Mouse (Mus musculus) hindbrain, embryonic 16.5 days (tissue): ENCODE data around the gene Styx. TPM values are rescaled to one million over a fixed set of nuclear protein-coding genes. Genes with fewer than 3 reads are reported as not detected.

Experiments used
- ATAC-seq: fragments of 200-750 bp; cut with Nextera tagmentation; 2 replicates; pipeline ENCODE4 v1.8.0; 2017; ENCODE audit warnings: moderate TSS enrichment, moderate library complexity
- H3K27ac ChIP-seq: fragments of 300-500 bp; sonication (generic); 2 replicates; pipeline ENCODE4 v1.5.1; 2014; ENCODE audit warnings: low read depth, mild to moderate bottlenecking, control low read depth, low read length, moderate library complexity
- H3K27me3 ChIP-seq: fragments of 300-500 bp; sonication (generic); replicated peaks from 2 replicates; pipeline ENCODE4 v1.6.1; 2014; ENCODE audit warnings: low read length; ENCODE audit not compliant: control insufficient read depth, insufficient read depth
- H3K36me3 ChIP-seq: fragments of 300-500 bp; sonication (generic); 2 replicates; pipeline ENCODE4 v1.6.1; 2014; ENCODE audit warnings: mild to moderate bottlenecking, low read length, moderate library complexity, mixed read lengths; ENCODE audit not compliant: control insufficient read depth, insufficient read depth
- H3K4me1 ChIP-seq: fragments of 300-500 bp; sonication (generic); 2 replicates; pipeline ENCODE4 v1.6.1; 2014; ENCODE audit warnings: low read depth, low read length; ENCODE audit not compliant: control insufficient read depth, insufficient read depth
- H3K4me2 ChIP-seq: fragments of 300-500 bp; sonication (generic); 2 replicates; pipeline ENCODE4 v1.6.1; 2014; ENCODE audit warnings: mild to moderate bottlenecking, low read length, control low read depth, moderate library complexity
- H3K4me3 ChIP-seq: fragments of 300-500 bp; sonication (generic); 2 replicates; pipeline ENCODE4 v1.5.1; 2014; ENCODE audit warnings: mild to moderate bottlenecking, low read length, control low read depth, moderate library complexity
- H3K9ac ChIP-seq: fragments of 300-500 bp; sonication (generic); 2 replicates; pipeline ENCODE4 v1.6.1; 2014; ENCODE audit warnings: low read depth, mild to moderate bottlenecking, control low read depth, low read length, moderate library complexity
- H3K9me3 ChIP-seq: fragments of 300-500 bp; sonication (generic); 2 replicates; pipeline ENCODE4 v1.6.1; 2014; ENCODE audit warnings: mild to moderate bottlenecking, low read length, moderate library complexity; ENCODE audit not compliant: control insufficient read depth
- WGBS: fragments of 180-500 bp; shearing (Covaris S2); extraction: QIAGEN DNeasy Blood & Tissue Kit; methylation state at CpG from one replicate; pipeline ENCODE4 v1.1.7; 2014; 5-methylcytosine and 5-hydroxymethylcytosine counted together
- polyA plus RNA-seq: library from polyadenylated mRNA; unstranded; fragments of >200 nt; fragmentation: Nextera tagmentation; extraction: Ambion mirVana; gene quantifications from 2 replicates; pipeline ENCODE4 v1.2.1, GENCODE M21; 2015

Styx gene
- polyA plus RNA-seq, 1 experiment from 2014 or later, result 50.6 TPM

DNA sequence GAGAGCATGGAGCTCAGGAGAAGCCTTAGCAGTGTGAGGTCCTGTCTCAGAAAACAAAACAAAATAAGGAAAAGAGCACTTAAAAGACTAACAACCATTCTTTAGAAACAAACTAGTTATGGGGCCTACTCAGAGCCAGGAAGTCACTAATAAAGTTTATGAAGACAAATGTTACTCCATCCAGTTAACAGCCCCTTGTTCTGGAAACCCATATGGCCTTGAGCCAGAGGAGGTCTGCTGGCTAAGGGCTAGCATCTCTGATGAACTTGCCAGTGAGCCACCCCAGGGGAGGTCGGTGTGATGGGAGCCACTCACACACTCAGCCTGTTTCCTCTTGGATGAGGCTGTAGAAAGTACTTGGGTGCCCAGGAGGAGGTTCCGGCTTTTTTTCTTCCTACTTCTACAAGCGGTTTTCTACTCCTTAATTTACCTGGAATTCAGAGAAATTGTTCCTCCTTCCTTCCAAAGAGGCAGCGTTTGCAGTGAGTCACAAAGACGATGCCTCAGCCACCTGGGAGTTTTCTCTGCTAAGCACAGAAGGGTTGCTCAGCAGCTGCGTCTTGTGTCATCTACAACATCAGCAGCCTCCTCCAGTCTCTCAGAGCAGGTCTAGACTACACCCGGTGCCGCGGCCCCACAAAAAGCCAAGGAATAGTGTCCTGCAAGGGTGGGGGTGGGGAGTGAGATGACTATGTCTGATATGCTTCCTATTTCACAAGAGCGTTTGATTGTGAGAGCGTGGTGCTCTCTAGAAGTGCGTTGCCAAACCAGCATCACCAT is 92.1 kb downstream of the Styx start:
- H3K4me3 ChIP-seq, result no peak overlapping the region
- 70% methylated on average over 12 of the region's 12 CpGs for WGBS

DNA sequence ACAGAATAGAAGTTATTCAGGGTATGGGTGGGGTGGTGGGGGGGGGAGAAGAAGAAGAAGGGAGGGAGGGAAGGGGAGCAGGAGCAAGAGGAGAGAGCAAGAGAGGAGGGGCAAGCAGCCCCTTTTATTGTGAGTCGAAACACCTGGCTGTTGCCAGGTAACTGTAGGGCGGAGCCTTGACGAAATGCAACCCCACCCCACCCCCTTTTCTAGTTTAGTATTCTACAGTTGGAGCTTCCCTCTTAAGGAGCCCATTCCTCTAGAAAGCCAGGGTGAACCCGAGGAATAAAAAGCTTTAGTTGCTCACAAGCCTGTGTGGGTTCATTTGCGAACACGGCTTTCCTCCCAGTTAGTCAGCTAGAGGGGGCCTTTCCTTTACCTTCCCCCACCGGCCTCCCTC is 94.0 kb downstream of the Styx start:
- no peaks in the 10 kb centered on the region for H3K9me3 ChIP-seq
- no peaks in the 10 kb centered on the region for H3K27me3 ChIP-seq
- no peaks in the 10 kb centered on the region for H3K36me3 ChIP-seq
- no peaks in the 10 kb centered on the region for H3K4me1 ChIP-seq
- no peak overlapping the region for H3K4me3 ChIP-seq
- no peak overlapping the region for H3K27ac ChIP-seq
- no peak overlapping the region for H3K9ac ChIP-seq
- H3K4me2 ChIP-seq, result no peak overlapping the region
- 48% methylated on average over 7 of the region's 7 CpGs for WGBS
- no peak for ATAC-seq

More for the DNA sequence above, 92.1 kb downstream of the Styx start:
- H3K36me3 ChIP-seq, result no peaks in the 10 kb centered on the region
- no peak overlapping the region for H3K9ac ChIP-seq
- no peak overlapping the region for H3K4me2 ChIP-seq
- H3K9me3 ChIP-seq, result no peaks in the 10 kb centered on the region
- no peak for ATAC-seq
- no peaks in the 10 kb centered on the region for H3K4me1 ChIP-seq
- H3K27me3 ChIP-seq, result no peaks in the 10 kb centered on the region
- H3K27ac ChIP-seq, result no peak overlapping the region

DNA sequence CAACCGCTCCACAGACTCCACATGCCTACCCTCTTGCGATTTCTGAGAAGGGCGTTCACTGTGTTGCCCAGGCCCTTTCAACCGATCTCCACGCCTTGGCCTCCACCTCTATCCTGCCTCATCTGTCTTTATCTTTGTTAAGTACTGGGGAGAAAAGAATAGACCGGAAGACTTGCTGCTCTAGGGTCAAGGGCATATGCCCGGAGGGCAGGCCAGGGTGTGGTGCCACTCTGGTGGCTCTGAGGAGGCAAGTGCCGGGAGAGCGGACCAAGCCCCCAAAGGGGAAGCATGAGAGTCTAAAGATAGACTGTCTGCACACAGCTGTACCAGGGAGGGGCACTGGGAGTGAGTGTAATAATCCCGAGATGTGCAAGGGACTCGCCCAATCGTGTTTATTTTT is 94.6 kb downstream of the Styx start:
- no peaks in the 10 kb centered on the region for H3K4me1 ChIP-seq
- no peaks in the 10 kb centered on the region for H3K36me3 ChIP-seq
- no peaks in the 10 kb centered on the region for H3K27me3 ChIP-seq
- H3K27ac ChIP-seq, result no peak overlapping the region
- H3K9me3 ChIP-seq, result no peaks in the 10 kb centered on the region
- H3K9ac ChIP-seq, result no peak overlapping the region
- ATAC-seq, result no peak
- H3K4me3 ChIP-seq, result no peak overlapping the region
- H3K4me2 ChIP-seq, result no peak overlapping the region
- WGBS, result 73% methylated on average over 12 of the region's 12 CpGs

DNA sequence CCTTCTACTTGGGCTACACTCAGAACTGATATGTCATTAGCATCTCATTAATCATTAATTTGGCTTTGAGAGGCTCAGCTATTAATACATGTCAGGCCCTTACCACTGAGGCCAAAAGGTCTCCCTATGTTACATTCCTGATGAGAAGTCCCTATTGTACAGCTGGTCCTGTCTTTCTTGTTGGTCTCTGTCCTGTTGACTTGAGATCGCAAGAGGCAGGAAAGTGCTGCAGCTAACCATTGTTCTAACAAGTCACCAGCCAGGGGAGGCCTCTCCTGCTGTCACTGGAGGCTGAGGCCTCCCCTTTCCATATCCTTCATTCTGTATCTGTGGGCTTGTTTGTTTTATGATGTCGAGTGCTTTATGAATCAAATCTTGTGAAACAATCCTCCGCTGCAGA is 95.9 kb downstream of the Styx start:
- Histone ChIP-seq H3K4me3 (no peak overlapping the region), H3K9ac (no peak overlapping the region), H3K27me3 (no peaks in the 10 kb centered on the region), H3K4me1 (no peaks in the 10 kb centered on the region), H3K27ac (no peak overlapping the region), H3K36me3 (no peaks in the 10 kb centered on the region), H3K4me2 (no peak overlapping the region), H3K9me3 (no peaks in the 10 kb centered on the region)
- 52% methylated on average over 3 of the region's 3 CpGs for WGBS
- no peak for ATAC-seq

DNA sequence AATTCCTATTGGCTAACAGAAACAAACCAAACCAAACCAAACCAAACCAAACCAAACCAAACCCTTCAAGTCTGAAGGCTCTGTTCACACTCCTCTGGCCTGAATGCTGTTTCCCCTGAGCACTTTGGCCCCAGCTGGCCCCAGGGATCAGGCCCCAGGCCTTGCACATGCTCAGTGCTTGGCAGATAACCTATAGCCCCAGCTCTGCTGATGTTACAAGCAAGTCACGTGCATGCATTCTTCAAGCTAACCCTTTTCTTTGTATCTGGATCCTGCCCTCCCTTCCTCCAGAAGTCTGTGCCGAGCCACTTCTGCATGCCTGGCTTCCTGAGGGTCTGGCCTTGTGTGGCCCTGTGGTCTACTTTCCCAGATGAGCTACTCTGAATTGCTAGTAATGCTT is 100.2 kb downstream of the Styx start:
- no peak overlapping the region for H3K9ac ChIP-seq
- H3K27ac ChIP-seq, result no peak overlapping the region
- no peak overlapping the region for H3K4me2 ChIP-seq
- ATAC-seq, result 0 out of 2 replicates have a peak, but pooled peaks have one; percentile 15
- H3K4me3 ChIP-seq, result no peak overlapping the region
- peaks cover 6% of the 10 kb centered on the region; the same call in 1 of the 2 replicates for H3K4me1 ChIP-seq
- no peaks in the 10 kb centered on the region for H3K36me3 ChIP-seq
- WGBS, result 25% methylated on average over 2 of the region's 2 CpGs
- H3K27me3 ChIP-seq, result no peaks in the 10 kb centered on the region
- no peaks in the 10 kb centered on the region for H3K9me3 ChIP-seq

DNA sequence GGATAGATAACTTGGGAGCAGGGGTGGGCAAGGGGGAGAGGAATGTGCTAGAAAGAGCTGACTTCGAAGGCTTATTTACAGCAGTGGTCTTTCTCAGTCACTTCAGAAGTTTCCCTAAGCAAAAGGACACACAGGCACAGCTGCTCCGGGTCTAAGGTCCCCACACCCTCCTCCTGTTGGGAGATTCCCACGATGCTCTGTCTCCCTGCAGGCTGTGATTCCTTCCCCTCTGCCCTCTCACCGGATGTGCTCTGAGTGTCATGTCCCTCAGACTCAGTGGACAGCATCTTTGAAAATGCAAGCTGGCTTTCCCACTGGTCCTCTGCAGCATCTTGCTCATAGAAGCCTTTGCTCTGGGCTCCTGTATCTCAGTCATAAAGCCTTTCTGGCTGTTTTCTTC is 101.3 kb downstream of the Styx start:
- H3K4me1 ChIP-seq, result peaks cover 10% of the 10 kb centered on the region; the same call in 1 of the 2 replicates

DNA sequence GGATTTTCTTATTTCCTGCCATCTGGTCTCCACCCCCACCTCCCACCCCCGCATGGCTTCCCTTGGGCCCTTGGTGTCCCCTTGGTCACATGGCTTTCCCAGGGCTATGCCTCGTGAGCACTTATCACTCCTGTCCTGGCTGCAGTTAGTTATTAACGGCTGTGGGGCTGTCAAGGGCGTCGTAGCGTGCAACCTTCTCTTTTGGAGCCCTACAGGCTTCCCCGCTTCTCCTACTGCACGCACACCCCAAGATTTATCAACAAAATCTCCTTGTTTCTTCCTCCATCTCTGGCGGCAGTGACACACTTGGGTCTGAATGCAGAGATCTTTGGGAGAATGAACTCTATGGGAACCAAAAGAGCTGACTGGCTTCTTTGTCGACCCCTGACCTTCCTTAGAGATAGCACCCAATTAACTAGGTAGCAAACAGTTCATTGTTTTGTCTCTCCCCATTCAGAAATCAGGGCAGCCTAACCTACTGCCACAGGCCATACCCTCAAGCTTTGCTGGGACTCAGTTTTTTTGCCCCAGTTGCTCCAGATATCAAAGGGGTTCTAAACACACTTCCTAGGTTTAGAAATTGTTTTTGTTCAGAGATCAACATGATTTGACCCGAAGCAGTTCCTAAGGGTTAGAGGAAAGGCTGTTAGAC is 102.1 kb downstream of the Styx start:
- Histone ChIP-seq H3K4me1 (peaks cover 10% of the 10 kb centered on the region; the same call in 1 of the 2 replicates), H3K36me3 (no peaks in the 10 kb centered on the region), H3K27ac (no peak overlapping the region), H3K27me3 (no peaks in the 10 kb centered on the region), H3K9ac (no peak overlapping the region), H3K4me3 (no peak overlapping the region), H3K4me2 (no peak overlapping the region), H3K9me3 (no peaks in the 10 kb centered on the region)
- 32% methylated on average over 11 of the region's 11 CpGs for WGBS
- ATAC-seq, result no peak

More for the DNA sequence above, 101.3 kb downstream of the Styx start:
- 43% methylated on average over 4 of the region's 4 CpGs for WGBS
- H3K4me3 ChIP-seq, result no peak overlapping the region
- no peaks in the 10 kb centered on the region for H3K9me3 ChIP-seq
- ATAC-seq, result no peak
- H3K9ac ChIP-seq, result no peak overlapping the region
- H3K4me2 ChIP-seq, result no peak overlapping the region
- no peaks in the 10 kb centered on the region for H3K36me3 ChIP-seq
- no peaks in the 10 kb centered on the region for H3K27me3 ChIP-seq
- H3K27ac ChIP-seq, result no peak overlapping the region

DNA sequence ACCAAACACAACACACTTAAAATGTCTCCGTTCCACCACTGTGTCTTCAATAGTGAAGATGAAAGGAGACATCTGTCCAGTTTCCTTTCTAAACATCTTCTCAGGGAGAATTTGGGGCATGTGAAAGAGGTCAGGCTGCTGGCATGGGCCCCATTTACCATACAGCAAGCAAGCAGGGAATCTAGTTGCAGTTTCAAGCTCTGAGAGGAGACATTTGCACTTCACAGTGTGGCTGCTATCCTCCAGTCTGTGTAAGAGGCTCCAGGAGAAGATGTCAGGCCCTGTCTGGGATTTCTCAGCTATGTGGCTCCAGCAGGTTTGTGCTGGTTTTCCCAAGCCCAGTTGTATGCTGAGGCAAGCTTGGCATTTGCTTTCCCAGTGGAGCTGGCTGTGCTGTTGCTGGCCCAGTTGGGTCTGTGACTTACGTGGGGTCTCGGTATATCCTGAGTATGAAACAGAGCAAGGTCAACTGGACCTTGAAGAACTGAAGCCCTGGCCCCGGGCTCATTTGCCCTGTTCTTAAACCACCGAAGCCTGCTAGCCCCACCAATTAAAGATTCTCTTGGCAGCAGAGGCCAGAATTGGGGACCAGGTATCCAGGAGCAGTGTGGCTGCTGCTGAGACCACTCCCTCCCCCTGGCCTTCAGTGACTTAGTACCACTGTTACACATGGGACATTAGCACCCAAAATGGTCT is 102.8 kb downstream of the Styx start:
- WGBS, result 69% methylated on average over 5 of the region's 5 CpGs
- no peak for ATAC-seq
- no peak overlapping the region for H3K27ac ChIP-seq

More for the DNA sequence above, 102.8 kb downstream of the Styx start:
- Histone ChIP-seq H3K4me3 (no peak overlapping the region), H3K27me3 (no peaks in the 10 kb centered on the region), H3K36me3 (no peaks in the 10 kb centered on the region), H3K9me3 (no peaks in the 10 kb centered on the region), H3K4me2 (no peak overlapping the region), H3K4me1 (peaks cover 10% of the 10 kb centered on the region; the same call in 1 of the 2 replicates), H3K9ac (no peak overlapping the region)
